In the genomic region with DNA sequence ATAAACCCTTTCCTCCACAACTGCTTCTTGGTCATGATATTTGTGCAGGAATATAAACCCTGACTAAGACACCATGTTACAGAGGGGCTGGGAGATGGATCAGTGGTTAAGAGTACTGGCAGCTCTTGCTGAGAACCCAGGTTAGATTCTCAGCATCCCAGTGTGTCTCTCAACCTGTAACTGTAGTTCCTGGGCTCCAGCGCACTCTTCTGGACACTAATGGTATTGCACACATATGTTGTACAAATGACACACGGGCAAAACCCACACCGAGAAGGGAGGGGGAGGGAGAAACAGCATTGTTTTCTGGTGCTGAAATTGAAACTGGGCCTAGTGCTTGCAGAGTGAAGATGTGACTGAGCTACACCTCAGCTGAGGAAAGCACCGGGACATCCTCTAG, we compare ENCODE assay signal across 21 mouse cellular contexts.
DNase-seq lines count a peak whose midpoint lies in the region; ATAC-seq and TF ChIP-seq lines count a peak whose summit lies in the region.
"Had no signal": no experiment of that assay in that cellular context is flagged by ENCODE, and none has a peak within 500 bp of the region (broad histone marks: within the 10 kb centered on the region; RNA-seq: fewer than 3 reads in every experiment).

No protein-coding gene starts in this region.

- DNase-seq in hindbrain, postnatal 0 days (ENCODE audit: low spot score) = no peak
- no peak for DNase-seq in hindbrain, embryonic 10.5 days (ENCODE audit: low spot score)
- peak; percentile 9 for DNase-seq in midbrain, embryonic 10.5 days (ENCODE audit: low spot score)
- peak; percentile 71 for DNase-seq in ES-CJ7 (ENCODE audit: low read depth, low spot score)
- peak; percentile 65 for DNase-seq in ZHBTc4 (ENCODE audit: low read depth, low spot score)
- no peak for DNase-seq in heart, postnatal 25 days (ENCODE audit: low spot score)
- no peak for DNase-seq in gastrocnemius, postnatal 36 days
- DNase-seq: adrenal gland, postnatal 14 days; B cell, adult 2 months; cerebellum, adult 11 months; cerebellum, postnatal 25 days; gastrocnemius, postnatal 25 days; layer of hippocampus, postnatal 36 days; lung, adult 2 months; right cerebral cortex, postnatal 4 days; thymus, postnatal 14 days had no signal

- H3K27me3 ChIP-seq in hindbrain, postnatal 0 days (ENCODE audit: insufficient read depth, low read length) = no peaks in the 10 kb centered on the region
- H3K27me3 ChIP-seq in hindbrain, embryonic 10.5 days (ENCODE audit: insufficient read depth, poor library complexity, severe bottlenecking) = no peaks in the 10 kb centered on the region
- H3K27me3 ChIP-seq in midbrain, embryonic 10.5 days (ENCODE audit: low read depth, poor library complexity, severe bottlenecking) = no peaks in the 10 kb centered on the region
- no peaks in the 10 kb centered on the region for H3K27me3 ChIP-seq in midbrain, embryonic 16.5 days (ENCODE audit: control insufficient read depth, insufficient read depth, low read depth, low read length)
- H3K27me3 ChIP-seq: limb, embryonic 15.5 days; megakaryocyte, embryonic 14.5 days had no signal

- WGBS in hindbrain, postnatal 0 days = 83% methylated on average over 4 of the region's 4 CpGs
- WGBS in hindbrain, embryonic 10.5 days = 75% methylated on average over 4 of the region's 4 CpGs
- WGBS in midbrain, embryonic 10.5 days = 84% methylated on average over 4 of the region's 4 CpGs
- WGBS in midbrain, embryonic 16.5 days = 85% methylated on average over 4 of the region's 4 CpGs

- H3K9ac ChIP-seq in hindbrain, postnatal 0 days (replicated peaks; ENCODE audit: low read length) = no peak overlapping the region
- H3K9ac ChIP-seq in midbrain, embryonic 16.5 days (ENCODE audit: low read depth, low read length) = no peak overlapping the region
- H3K9ac ChIP-seq: limb, embryonic 15.5 days had no signal

- TF ChIP-seq CTCF in hindbrain, postnatal 0 days (IDR thresholded peaks at IDR 0.05; ENCODE audit: low read depth) = peak; percentile 36

- H3K9me3 ChIP-seq in hindbrain, postnatal 0 days (ENCODE audit: low read length) = no peaks in the 10 kb centered on the region
- no peaks in the 10 kb centered on the region for H3K9me3 ChIP-seq in hindbrain, embryonic 10.5 days
- H3K9me3 ChIP-seq in midbrain, embryonic 10.5 days (replicated peaks) = 0 out of 2 replicates have a peak, but pooled peaks cover 4% of the 10 kb centered on the region
- no peaks in the 10 kb centered on the region for H3K9me3 ChIP-seq in midbrain, embryonic 16.5 days (replicated peaks; ENCODE audit: control insufficient read depth, low read length, poor library complexity, severe bottlenecking)
- H3K9me3 ChIP-seq: limb, embryonic 15.5 days had no signal

- no peak overlapping the region for H3K4me2 ChIP-seq in hindbrain, postnatal 0 days (ENCODE audit: low read depth, low read length)
- H3K4me2 ChIP-seq in midbrain, embryonic 16.5 days (ENCODE audit: low read length) = no peak overlapping the region
- H3K4me2 ChIP-seq: limb, embryonic 15.5 days had no signal

- no peaks in the 10 kb centered on the region for H3K4me1 ChIP-seq in hindbrain, postnatal 0 days (ENCODE audit: insufficient read depth, low read length)
- no peaks in the 10 kb centered on the region for H3K4me1 ChIP-seq in hindbrain, embryonic 10.5 days (replicated peaks)
- H3K4me1 ChIP-seq in midbrain, embryonic 10.5 days = no peaks in the 10 kb centered on the region
- H3K4me1 ChIP-seq in midbrain, embryonic 16.5 days (ENCODE audit: control insufficient read depth, insufficient read depth, low read length) = no peaks in the 10 kb centered on the region
- H3K4me1 ChIP-seq: limb, embryonic 15.5 days; megakaryocyte, embryonic 14.5 days had no signal

- no peak overlapping the region for H3K27ac ChIP-seq in hindbrain, postnatal 0 days
- no peak overlapping the region for H3K27ac ChIP-seq in hindbrain, embryonic 10.5 days
- H3K27ac ChIP-seq in midbrain, embryonic 10.5 days (replicated peaks) = no peak overlapping the region
- H3K27ac ChIP-seq in midbrain, embryonic 16.5 days (ENCODE audit: low read length) = no peak overlapping the region
- H3K27ac ChIP-seq: limb, embryonic 15.5 days had no signal

- no peak overlapping the region for H3K4me3 ChIP-seq in hindbrain, postnatal 0 days (ENCODE audit: low read length)
- no peak overlapping the region for H3K4me3 ChIP-seq in hindbrain, embryonic 10.5 days
- H3K4me3 ChIP-seq in midbrain, embryonic 10.5 days = no peak overlapping the region
- H3K4me3 ChIP-seq in midbrain, embryonic 16.5 days (ENCODE audit: low read depth, low read length) = no peak overlapping the region
- H3K4me3 ChIP-seq: limb, embryonic 15.5 days; megakaryocyte, embryonic 14.5 days had no signal

- H3K36me3 ChIP-seq in hindbrain, postnatal 0 days (ENCODE audit: insufficient read depth, low read length) = no peaks in the 10 kb centered on the region
- H3K36me3 ChIP-seq in hindbrain, embryonic 10.5 days = no peaks in the 10 kb centered on the region
- no peaks in the 10 kb centered on the region for H3K36me3 ChIP-seq in midbrain, embryonic 10.5 days
- H3K36me3 ChIP-seq in midbrain, embryonic 16.5 days (ENCODE audit: control insufficient read depth, insufficient read depth, low read length) = no peaks in the 10 kb centered on the region
- H3K36me3 ChIP-seq: limb, embryonic 15.5 days had no signal

- ATAC-seq in hindbrain, postnatal 0 days = no peak
- ATAC-seq in midbrain, embryonic 16.5 days = no peak
- ATAC-seq: activated CD4-positive, CD25-positive, alpha-beta regulatory T cell, adult 4 months; inflammation-experienced regulatory T-cells, adult 6 months had no signal

- intact Hi-C loops in heart, postnatal 25 days (cut with DNase I) = no loop called here
- intact Hi-C loops in gastrocnemius, postnatal 36 days (cut with DNase I) = no loop called here

Comparison
In these comparisons a context has a peak if more than half of its experiments do, and no peak if none do; other contexts are left out.
1. DNase-seq: peak in midbrain, embryonic 10.5 days (single experiment), ES-CJ7 (single experiment) and ZHBTc4 (single experiment); none in hindbrain, postnatal 0 days (single experiment), hindbrain, embryonic 10.5 days (single experiment), heart, postnatal 25 days (single experiment) and gastrocnemius, postnatal 36 days (0 of 2).